Mouse (Mus musculus) embryo, embryonic 11 days (tissue): ENCODE measurements around the gene Ablim2.

Experiments used
- DNase-seq: peaks from one replicate; pipeline ENCODE4 v3.0.0-alpha.2; 2015

Gene Ablim2

DNA sequence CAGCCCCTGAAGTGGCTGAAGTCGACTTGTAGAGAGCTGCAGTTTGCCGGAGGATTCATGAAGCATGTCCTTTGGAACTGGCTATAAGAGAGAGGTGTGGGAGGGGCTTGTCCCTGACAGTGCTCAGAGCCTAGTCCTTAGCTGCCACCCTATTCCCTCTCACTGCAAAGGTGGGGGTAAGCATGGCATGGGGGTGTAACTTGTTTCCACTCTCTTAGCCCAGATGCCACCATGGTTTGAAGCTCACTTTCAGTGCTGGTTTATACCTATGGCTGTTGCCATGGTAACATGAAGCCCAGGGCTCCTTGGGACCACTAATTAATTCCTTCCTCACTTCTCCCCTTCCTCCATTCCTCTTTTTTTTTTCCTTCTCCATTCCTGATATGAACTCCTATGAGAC, 57.4 kb downstream of the Ablim2 start:
- DNase-seq = peak; percentile 28

DNA sequence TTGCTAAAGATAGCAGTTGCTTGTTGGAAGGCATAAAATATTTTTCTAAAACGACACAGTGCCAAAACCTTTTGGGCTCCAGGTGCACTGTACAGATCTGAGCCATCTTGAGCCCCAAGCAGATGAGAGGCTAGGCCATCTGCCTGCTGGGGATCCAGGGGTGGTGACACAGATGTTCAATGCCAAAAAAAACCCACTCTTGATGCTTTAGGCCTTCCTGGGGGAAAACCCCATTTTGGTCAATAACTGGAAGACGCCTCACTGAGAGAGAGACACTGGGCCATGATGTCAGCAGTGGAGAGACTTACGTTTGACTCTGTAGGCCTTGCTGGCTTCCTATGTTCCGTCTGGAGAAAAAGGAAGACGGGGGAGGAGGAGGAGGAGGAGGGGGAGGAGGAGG, 59.6 kb downstream of the Ablim2 start:
- DNase-seq = no peak

- no peak for DNase-seq
These were observed 60.2 kb downstream of the Ablim2 start for GRCm38 (mm10) chr5:35817882-35818281.

DNA sequence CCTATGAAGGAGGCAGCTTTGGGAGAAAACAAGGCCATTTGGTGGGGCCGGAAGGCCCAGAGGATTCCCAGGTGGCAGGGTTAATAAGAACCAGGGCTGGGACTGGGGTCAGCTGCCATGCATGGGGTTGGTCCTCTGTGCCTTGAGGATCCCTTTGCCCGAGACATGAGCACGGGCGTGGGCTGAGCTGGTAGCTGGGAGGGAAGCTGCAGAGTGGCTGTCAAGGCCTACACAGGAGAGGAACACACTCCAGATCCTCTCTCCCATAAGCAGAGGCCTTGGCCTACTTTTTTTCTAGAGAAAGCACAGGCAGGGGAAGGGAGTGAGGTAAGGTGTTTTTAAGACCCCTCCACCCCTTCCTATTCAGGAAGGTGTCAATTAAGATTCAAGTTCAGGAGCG, 65.0 kb downstream of the Ablim2 start:
- no peak for DNase-seq

GRCm38 (mm10) chr5:35826465-35826864, 68.8 kb downstream of the Ablim2 start:
- DNase-seq = no peak

GRCm38 (mm10) chr5:35827075-35827474, 69.4 kb downstream of the Ablim2 start:
- peak; percentile 22 for DNase-seq

- DNase-seq = no peak
These were observed 70.2 kb downstream of the Ablim2 start for GRCm38 (mm10) chr5:35827856-35828255.

GRCm38 (mm10) chr5:35830101-35830500, 72.4 kb downstream of the Ablim2 start:
- DNase-seq = no peak

DNA sequence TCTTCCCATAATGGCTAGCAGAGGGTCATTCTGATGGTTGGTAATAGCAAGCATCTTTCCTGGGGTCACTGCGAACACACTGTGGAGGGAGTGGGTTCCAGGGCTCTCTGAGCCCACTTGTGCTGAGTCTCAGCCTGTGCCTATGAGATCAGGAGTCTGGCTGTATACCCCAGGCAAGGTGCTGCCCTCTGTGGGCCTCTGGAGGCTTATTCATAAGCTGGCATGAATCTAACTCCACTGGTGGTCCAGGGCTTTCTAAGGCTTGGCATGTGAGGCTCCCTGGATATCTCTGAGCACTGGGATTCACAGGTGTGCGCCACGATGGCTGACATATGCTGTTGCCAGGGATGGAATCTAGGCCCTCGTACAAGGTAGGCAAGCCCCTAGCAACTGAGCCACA, 76.2 kb downstream of the Ablim2 start:
- DNase-seq = no peak

DNA sequence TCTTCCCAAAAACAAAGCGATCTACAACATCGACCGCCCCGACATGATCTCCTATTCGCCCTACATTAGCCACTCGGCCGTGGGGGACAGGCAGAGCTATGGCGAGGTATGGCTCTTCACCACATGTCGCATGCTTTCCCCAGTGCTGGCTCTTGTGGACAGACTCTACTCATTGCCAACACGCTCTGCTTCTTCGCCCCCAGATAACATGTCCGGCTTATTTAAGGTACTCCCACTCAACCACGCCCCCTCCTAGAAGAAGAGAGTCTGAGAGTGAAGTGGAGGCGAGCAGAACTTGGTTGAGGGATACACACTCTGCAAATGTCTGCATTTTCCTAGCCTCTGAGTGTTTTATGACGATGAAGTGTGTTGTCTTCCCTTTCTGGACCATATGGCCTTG, 79.3 kb downstream of the Ablim2 start:
- DNase-seq = no peak

DNA sequence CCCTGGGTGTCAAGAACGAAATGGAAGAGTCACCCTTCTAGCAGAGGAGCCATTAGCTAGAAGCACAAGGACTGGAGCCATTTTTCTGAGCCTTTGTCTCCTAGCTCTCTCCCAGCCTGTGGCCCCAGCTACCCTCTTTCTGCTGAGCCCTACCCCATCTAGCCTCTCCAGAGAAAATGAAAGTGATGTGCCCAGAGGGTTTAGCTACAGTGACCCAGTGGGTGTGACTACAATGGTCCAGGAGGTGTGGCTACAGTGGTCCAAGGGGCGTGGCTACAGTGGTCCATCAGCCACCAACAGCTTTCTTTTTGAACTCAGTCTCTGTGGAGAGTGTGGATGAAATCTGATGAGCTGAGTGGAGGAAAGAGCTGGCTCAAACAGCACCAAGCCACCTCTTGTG, 81.6 kb downstream of the Ablim2 start:
- peak; percentile 34 for DNase-seq

DNA sequence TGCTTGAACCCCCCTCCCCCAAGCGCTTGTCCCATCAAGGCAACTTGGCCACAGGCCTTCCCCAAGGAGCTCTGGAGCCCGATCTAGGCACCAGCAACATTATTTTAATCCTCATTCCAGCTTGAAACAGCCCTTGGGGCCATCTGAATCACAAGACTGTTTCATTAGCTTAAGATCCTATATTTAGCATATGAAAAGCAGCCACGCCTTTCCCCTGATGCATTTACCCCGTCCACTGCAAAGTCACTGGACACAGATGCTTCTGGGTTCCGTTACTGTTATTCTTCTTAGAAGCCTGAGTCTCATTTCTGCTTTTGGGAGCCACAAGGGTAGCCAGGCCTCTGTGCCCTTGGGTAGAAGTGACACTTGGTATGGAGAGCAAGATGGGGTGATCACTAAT, 93.8 kb downstream of the Ablim2 start:
- no peak for DNase-seq

DNA sequence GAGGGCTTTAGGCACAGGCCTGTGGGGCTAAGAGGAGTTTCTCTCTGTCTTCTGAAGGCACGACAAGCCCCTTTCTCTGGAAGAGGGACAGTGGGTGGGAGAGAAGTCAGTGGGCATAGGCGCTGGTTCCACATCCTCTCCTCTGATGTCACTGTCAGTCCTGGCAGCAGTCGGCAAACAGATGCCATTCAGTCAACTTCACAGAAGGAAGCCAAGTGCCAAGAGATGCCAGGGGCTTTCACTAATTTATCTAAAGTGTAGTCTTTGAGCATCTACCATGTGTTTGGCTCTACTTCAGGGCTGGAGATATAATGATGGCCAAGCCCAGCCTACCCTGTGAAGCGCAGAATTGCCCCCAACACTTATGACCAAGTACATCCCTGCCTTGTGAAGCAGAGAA, 95.8 kb downstream of the Ablim2 start:
- no peak for DNase-seq

DNA sequence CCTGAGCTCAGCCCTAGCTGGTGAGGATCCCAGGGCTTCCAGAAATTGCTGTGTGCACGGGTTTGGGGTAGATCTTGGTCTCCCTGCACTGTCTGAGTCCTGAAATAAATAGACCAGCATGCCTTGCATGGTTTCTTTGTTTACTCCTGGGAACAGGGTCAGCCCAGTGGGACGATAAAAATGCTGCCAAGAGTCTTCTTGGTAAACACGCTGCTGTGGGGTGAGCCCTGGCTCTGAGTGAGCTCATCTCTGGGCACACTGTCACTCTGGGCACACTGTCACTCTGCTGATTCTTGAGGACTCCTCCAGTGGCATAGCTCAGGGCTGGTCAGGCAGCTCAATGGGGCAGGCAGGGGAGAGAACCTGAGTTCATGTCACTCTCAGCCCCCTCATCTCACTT, 98.6 kb downstream of the Ablim2 start:
- no peak for DNase-seq

DNA sequence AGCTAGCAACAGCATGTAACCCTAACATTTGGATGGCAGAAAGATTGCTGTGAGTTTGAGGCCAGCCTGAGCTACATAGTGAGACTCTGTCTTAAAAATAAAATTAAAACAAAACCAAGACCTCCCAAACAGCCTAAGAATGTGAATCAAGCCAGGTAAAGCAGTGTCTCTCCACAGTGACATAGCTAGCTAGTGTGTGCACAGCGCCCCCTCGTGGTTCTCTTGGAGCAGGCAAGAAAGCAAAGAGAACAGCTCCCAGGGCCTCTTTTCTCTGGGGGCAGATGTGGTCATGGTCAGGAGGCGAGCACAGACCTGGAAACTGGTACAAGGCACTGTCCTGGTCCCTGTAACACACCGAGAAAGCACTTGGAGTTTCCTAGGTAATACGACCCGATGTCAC, 100.4 kb downstream of the Ablim2 start:
- peak; percentile 83 for DNase-seq

GRCm38 (mm10) chr5:35861456-35861855, 103.8 kb downstream of the Ablim2 start:
- DNase-seq = no peak

- no peak for DNase-seq
These were observed 112.3 kb downstream of the Ablim2 start for GRCm38 (mm10) chr5:35869973-35870372.

GRCm38 (mm10) chr5:35870408-35871012, 112.8 kb downstream of the Ablim2 start:
- peak; percentile 89 for DNase-seq

DNA sequence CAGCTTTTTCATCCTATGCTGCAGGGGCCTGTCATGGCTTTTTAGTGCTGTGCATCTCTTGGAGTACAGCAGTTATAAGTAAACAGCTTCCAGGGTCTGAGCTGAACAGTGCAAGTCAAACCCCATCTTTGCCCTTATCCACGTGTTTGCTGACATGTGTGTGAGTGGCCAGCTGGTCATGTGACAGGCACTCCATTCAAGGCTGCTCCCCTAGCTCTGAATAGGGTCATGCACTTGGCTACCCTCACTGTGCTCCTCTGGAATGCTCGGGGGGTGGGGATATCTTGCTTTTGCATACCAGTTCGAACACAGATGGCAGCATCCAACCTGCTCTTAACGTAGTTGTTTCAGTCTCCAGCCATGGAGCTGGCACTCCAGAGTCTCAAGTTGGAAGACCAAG, 115.7 kb downstream of the Ablim2 start:
- DNase-seq = peak; percentile 19

DNA sequence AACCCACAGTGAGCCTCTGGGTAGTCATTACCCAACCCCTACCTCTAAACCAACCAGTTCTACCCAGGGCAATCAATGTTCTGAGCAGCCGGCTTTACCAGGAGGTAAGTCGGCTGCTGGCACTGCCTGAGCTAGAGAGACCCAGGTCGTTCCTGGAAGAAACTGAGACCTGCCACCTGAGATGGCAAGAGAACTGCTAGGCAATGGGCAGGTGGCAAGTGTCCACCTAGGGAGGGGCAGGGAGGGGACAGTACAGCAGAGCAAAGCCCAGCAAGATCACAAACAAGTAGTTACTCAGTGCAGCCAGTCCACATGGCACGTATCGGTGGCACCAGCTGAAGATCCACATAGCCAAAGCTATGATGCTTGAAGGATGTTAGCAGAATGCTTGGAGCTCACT, 118.6 kb downstream of the Ablim2 start:
- DNase-seq = no peak

GRCm38 (mm10) chr5:35879199-35879598, 121.5 kb downstream of the Ablim2 start:
- DNase-seq = no peak

DNA sequence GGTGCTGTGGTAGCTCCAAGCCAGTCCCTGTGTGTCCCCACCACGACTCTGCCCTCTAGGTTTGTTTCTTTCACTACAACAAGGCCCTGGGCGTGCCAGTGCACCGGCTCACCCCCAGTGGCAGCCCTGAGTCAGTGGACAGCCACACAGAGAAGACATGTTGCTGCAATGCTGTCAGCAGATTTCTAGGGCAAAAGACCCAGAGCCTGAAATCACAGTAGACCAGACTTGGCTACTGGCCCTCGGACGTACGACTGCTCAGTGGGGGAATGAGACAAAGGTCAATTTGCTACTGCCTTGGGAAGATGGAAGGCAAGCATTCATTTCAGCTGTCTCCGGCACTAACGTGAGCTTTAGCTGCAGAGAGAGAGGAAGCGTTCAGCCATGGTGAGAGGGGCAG, 124.7 kb downstream of the Ablim2 start:
- no peak for DNase-seq

DNA sequence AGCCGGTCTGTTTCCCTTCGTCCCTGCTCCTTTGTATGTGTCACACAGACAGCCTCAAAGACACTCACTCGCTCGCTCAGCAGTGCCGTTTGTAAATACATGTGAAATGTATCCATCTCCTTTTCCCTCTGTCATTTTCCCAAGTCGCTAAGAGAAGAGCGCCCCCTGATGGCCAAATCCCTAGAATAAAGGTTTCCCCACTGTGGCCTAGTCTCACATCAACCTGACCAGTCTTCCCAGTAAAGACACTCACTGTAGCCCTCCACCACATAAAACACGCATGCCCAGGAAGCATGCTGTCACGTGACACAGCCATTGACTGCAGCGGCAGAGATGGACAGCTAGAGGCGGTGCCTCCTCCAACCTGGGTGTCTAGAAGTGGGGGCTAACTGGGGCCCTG, 126.6 kb downstream of the Ablim2 start:
- peak; percentile 61 for DNase-seq

DNA sequence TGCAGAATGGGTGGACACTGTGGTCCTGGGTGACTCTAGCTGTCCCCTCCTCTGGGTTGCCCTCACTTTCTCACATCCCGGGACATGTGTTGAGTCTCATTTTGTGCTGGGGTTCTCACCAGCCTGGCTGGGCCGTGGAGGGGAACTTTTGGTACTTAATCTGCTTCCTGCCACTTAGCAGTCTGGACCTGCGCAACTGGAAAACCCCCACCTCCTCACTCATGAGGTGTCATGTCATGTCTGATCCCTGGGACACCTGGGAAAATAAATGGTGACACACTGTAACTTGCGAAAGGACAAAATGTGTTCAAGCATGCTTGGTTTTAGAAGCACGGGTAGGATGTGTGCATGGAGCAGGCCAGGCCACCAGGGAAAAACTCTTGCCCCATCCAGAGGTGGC, 127.0 kb downstream of the Ablim2 start:
- no peak for DNase-seq

- peak; percentile 57 for DNase-seq
These were observed 131.3 kb downstream of the Ablim2 start for GRCm38 (mm10) chr5:35888959-35889358.

DNA sequence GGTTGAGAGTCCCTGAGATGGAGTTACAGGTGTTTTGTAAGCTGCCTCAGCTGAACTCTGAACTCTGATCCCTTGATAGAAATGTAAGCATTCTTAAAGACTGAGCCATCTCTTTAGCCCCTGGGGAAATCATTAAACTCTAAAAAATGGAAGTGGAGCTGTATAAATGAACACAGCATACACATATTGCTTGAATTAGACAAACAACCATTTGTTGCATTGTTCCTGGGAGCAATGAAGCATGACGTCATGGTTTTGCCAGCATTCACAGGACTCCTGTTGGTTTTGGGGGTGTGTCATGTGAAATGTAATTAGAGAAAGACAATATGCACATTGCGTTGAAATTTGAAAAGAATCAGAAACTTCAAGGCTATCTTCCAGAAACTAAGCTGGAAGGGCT, 132.0 kb downstream of the Ablim2 start:
- no peak for DNase-seq
